In genomic region chr6:55808692-55809091, GRCm38 (mm10) we compare ENCODE assay signal across 26 mouse cellular contexts. TPM values are rescaled to one million over a fixed set of nuclear protein-coding genes. Genes with fewer than 3 reads are reported as not detected.
A peak's percentile ranks its signal among the peaks of the same experiment; 100 is the strongest.
DNase-seq lines count a peak whose midpoint lies in the region; ATAC-seq and TF ChIP-seq lines count a peak whose summit lies in the region.
"Had no signal": no experiment of that assay in that cellular context is flagged by ENCODE, and none has a peak within 500 bp of the region (broad histone marks: within the 10 kb centered on the region; RNA-seq: fewer than 3 reads in every experiment).

No protein-coding gene starts in this region.

- H3K9ac ChIP-seq in forebrain, embryonic 14.5 days (ENCODE audit: low read length), result no peak overlapping the region
- H3K9ac ChIP-seq in forebrain, embryonic 12.5 days, result no peak overlapping the region
- H3K9ac ChIP-seq: embryonic facial prominence, embryonic 13.5 days; hindbrain, embryonic 12.5 days had no signal

- intact Hi-C loops in left cerebral cortex, adult 2 months (cut with DNase I), result loop anchor here (10.0 kb wide), 1 partner anchor 414 kb away; no protein-coding TSS in a partner anchor
- intact Hi-C loops in left cerebral cortex, postnatal 10 days (cut with DNase I), result loop anchor here (5.0 kb wide), 1 partner anchor 134 kb away; no protein-coding TSS in a partner anchor

- TF ChIP-seq CTCF in left cerebral cortex, adult 2 months (IDR thresholded peaks at IDR 0.05), result no peak

- no peaks in the 10 kb centered on the region for H3K9me3 ChIP-seq in forebrain, embryonic 14.5 days (replicated peaks; ENCODE audit: control insufficient read depth, low read length)
- no peaks in the 10 kb centered on the region for H3K9me3 ChIP-seq in forebrain, embryonic 12.5 days
- H3K9me3 ChIP-seq: embryonic facial prominence, embryonic 13.5 days; G1E; hindbrain, embryonic 12.5 days had no signal

- no peak for ATAC-seq in forebrain, embryonic 14.5 days
- ATAC-seq in forebrain, embryonic 12.5 days (ENCODE audit: low FRiP score), result no peak
- ATAC-seq: CD4-positive, CD25-positive, alpha-beta regulatory T cell, adult 4 months; hindbrain, embryonic 16.5 days; inflammation-experienced regulatory T-cells, adult 6 months had no signal

- H3K4me2 ChIP-seq in forebrain, embryonic 14.5 days (ENCODE audit: low read length), result no peak overlapping the region
- no peak overlapping the region for H3K4me2 ChIP-seq in forebrain, embryonic 12.5 days
- H3K4me2 ChIP-seq: embryonic facial prominence, embryonic 13.5 days; hindbrain, embryonic 12.5 days had no signal

- H3K4me3 ChIP-seq in forebrain, embryonic 14.5 days (ENCODE audit: low read depth, low read length), result no peak overlapping the region
- H3K4me3 ChIP-seq in forebrain, embryonic 12.5 days (replicated peaks), result no peak overlapping the region
- H3K4me3 ChIP-seq in left cerebral cortex, adult 2 months, result no peak overlapping the region
- H3K4me3 ChIP-seq: embryonic facial prominence, embryonic 13.5 days; heart, adult 2 months; hindbrain, embryonic 12.5 days had no signal

- peak; percentile 51 for DNase-seq in forebrain, embryonic 14.5 days (ENCODE audit: low spot score)
- peak; percentile 19 for DNase-seq in heart, adult 11 months
- no peak for DNase-seq in heart, adult 9 months (ENCODE audit: low spot score in 2 of 2)
- DNase-seq in left cerebral cortex, adult 2 months (ENCODE audit: extremely low spot score in 1 of 2, low spot score in 2 of 2), result no peak
- no peak for DNase-seq in left cerebral cortex, postnatal 10 days (ENCODE audit: extremely low spot score in 1 of 2, low spot score in 2 of 2)
- no peak for DNase-seq in urinary bladder, postnatal 14 days (ENCODE audit: low spot score)
- DNase-seq: adrenal gland, adult 8-10 months; adrenal gland, postnatal 36 days; B cell, adult 2 months; cerebellum, adult 11-12 months; cerebellum, adult 9-10 months; cerebellum, postnatal 25 days; gastrocnemius, postnatal 10 days; heart, adult 2 months; heart, postnatal 10 days; heart, postnatal 4 days; kidney, adult 11 months had no signal

- H3K4me1 ChIP-seq in forebrain, embryonic 14.5 days (ENCODE audit: control insufficient read depth, insufficient read depth, low read length), result peaks cover 8% of the 10 kb centered on the region; the same call in 1 of the 2 replicates
- 0 out of 2 replicates have a peak, but pooled peaks cover 6% of the 10 kb centered on the region for H3K4me1 ChIP-seq in forebrain, embryonic 12.5 days

- no peak overlapping the region; the same call in 1 of the 2 replicates for H3K27ac ChIP-seq in forebrain, embryonic 14.5 days (ENCODE audit: low read depth, low read length)
- H3K27ac ChIP-seq in forebrain, embryonic 12.5 days, result no peak overlapping the region
- H3K27ac ChIP-seq in left cerebral cortex, adult 2 months, result peak overlapping the region; percentile 76
- H3K27ac ChIP-seq: embryonic facial prominence, embryonic 13.5 days; heart, adult 2 months; hindbrain, embryonic 12.5 days had no signal

- no peaks in the 10 kb centered on the region for H3K27me3 ChIP-seq in forebrain, embryonic 14.5 days (replicated peaks; ENCODE audit: control insufficient read depth, insufficient read depth, low read length)
- no peaks in the 10 kb centered on the region for H3K27me3 ChIP-seq in forebrain, embryonic 12.5 days
- H3K27me3 ChIP-seq: embryonic facial prominence, embryonic 13.5 days; hindbrain, embryonic 12.5 days had no signal

- WGBS in forebrain, embryonic 14.5 days, result 64% methylated on average over 3 of the region's 3 CpGs
- WGBS in forebrain, embryonic 12.5 days, result 79% methylated on average over 3 of the region's 3 CpGs

- H3K36me3 ChIP-seq in forebrain, embryonic 14.5 days (ENCODE audit: control insufficient read depth, insufficient read depth, low read length), result no peaks in the 10 kb centered on the region
- H3K36me3 ChIP-seq in forebrain, embryonic 12.5 days (replicated peaks), result no peaks in the 10 kb centered on the region
- H3K36me3 ChIP-seq: embryonic facial prominence, embryonic 13.5 days; G1E; hindbrain, embryonic 12.5 days had no signal

RNA-seq across cellular contexts. Expression of gene Itprid1, which starts 28.0 kb away (rescaled TPM):
- 2.2 and 3.0 TPM in 2 replicates for polyA plus RNA-seq in forebrain, embryonic 14.5 days (2014; fragmentation: Nextera tagmentation; extraction: Ambion mirVana)
- polyA plus RNA-seq in forebrain, embryonic 12.5 days (2016; fragmentation: Nextera tagmentation; extraction: Ambion mirVana), result 0.06 and 0.08 TPM in 2 replicates
- 1 to 10 TPM; 1.3 to 1.5 TPM for total RNA-seq in left cerebral cortex, adult 2 months (2021)
- 1 to 10 TPM; 1.5 to 2.0 TPM for total RNA-seq in left cerebral cortex, postnatal 10 days (2021)
- total RNA-seq: G1E; gastrocnemius, postnatal 10 days; gastrocnemius, postnatal 4 days; heart, adult 2 months; heart, postnatal 10 days; heart, postnatal 4 days had no signal
- polyA plus RNA-seq: CD4-positive, CD25-positive, alpha-beta regulatory T cell, adult 4 months; G1E; heart, embryonic 14.5 days; inflammation-experienced regulatory T-cells, adult 6 months had no signal

Comparison
In these comparisons a context has a peak if more than half of its experiments do, and no peak if none do; other contexts are left out.
1. DNase-seq: peak in forebrain, embryonic 14.5 days (single experiment) and heart, adult 11 months (single experiment); none in heart, adult 9 months (0 of 2), left cerebral cortex, adult 2 months (0 of 2), left cerebral cortex, postnatal 10 days (0 of 2) and urinary bladder, postnatal 14 days (single experiment).